Mouse (Mus musculus): ENCODE data around the gene Acadl. TPM values are rescaled to one million over a fixed set of nuclear protein-coding genes. Genes with fewer than 3 reads are reported as not detected.

Acadl gene
- 18.8 and 34.1 TPM in 2 replicates for polyA plus RNA-seq (2012; rRNA removed)

GRCm38 (mm10) chr1:66862712-66863511 is at the start of gene Acadl:
Gene Acadl, minus strand, starts transcription at chr1:66863277.
- WGBS: under 1% methylated on average over 77 of the region's 85 CpGs

GRCm38 (mm10) chr1:66912305-66912704 is 49.2 kb upstream of the Acadl start:
- TF ChIP-seq POLR2A (IDR thresholded peaks at IDR 0.05; ENCODE audit: borderline replicate concordance, extremely low read depth, low read depth, low read length): no peak
- TF ChIP-seq CTCF (IDR thresholded peaks at IDR 0.05; ENCODE audit: insufficient read depth, low read length): no peak
- no peak for DNase-seq
- 51% methylated on average over 1 of the region's 1 CpGs for WGBS
- Histone ChIP-seq H3K4me3 (replicated peaks; ENCODE audit: extremely low read depth, low read depth, low read length) (no peak overlapping the region), H3K4me1 (ENCODE audit: control insufficient read depth, insufficient read depth, low read length) (no peaks in the 10 kb centered on the region)

More at GRCm38 (mm10) chr1:66862712-66863511, at the start of gene Acadl:
- peak within 1 kb of the TSS; percentile 86 for H3K4me3 ChIP-seq (replicated peaks; ENCODE audit: extremely low read depth, low read depth, low read length)
- TF ChIP-seq CTCF (IDR thresholded peaks at IDR 0.05; ENCODE audit: insufficient read depth, low read length) (no peak), POLR2A (IDR thresholded peaks at IDR 0.05; ENCODE audit: borderline replicate concordance, extremely low read depth, low read depth, low read length) (peak; percentile 64; the same call in 1 of the 2 replicates)
- peak; percentile 91 for DNase-seq
- H3K4me1 ChIP-seq (ENCODE audit: control insufficient read depth, insufficient read depth, low read length): no peaks in the 10 kb centered on the region; the same call in 1 of the 2 replicates

GRCm38 (mm10) chr1:66902566-66902965 is 39.5 kb upstream of the Acadl start:
- TF ChIP-seq POLR2A (IDR thresholded peaks at IDR 0.05; ENCODE audit: borderline replicate concordance, extremely low read depth, low read depth, low read length) (no peak), CTCF (IDR thresholded peaks at IDR 0.05; ENCODE audit: insufficient read depth, low read length) (no peak)
- 85% methylated on average over 3 of the region's 3 CpGs for WGBS
- H3K4me1 ChIP-seq (ENCODE audit: control insufficient read depth, insufficient read depth, low read length): no peaks in the 10 kb centered on the region; the same call in none of the 2 replicates

DNA sequence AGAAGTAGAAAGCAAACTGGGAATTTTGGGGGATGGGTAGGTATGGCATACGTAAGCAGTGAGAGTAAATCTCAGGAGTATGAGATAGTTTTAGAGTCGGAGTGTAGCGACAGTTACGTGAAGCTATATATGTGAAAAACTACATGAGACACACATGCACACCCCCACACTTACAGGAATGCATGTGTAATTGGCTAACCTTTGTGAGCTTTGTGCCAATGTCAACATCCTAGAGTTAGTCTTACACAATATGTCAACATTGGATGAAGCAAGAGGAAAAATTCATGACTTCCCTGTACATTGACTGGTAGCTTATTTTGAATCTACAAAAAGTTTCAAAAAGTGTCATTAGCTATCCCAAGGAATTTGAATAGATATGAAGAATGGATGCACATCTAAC is 37.9 kb upstream of the Acadl start:
- WGBS: 68% methylated on average over 4 of the region's 4 CpGs
- no peak for TF ChIP-seq POLR2A (IDR thresholded peaks at IDR 0.05; ENCODE audit: borderline replicate concordance, extremely low read depth, low read depth, low read length)
- TF ChIP-seq CTCF (IDR thresholded peaks at IDR 0.05; ENCODE audit: insufficient read depth, low read length): no peak
- no peak overlapping the region for H3K4me3 ChIP-seq (replicated peaks; ENCODE audit: extremely low read depth, low read depth, low read length)
- H3K4me1 ChIP-seq (ENCODE audit: control insufficient read depth, insufficient read depth, low read length): peaks cover 2% of the 10 kb centered on the region
- no peak for DNase-seq

More at GRCm38 (mm10) chr1:66902566-66902965, 39.5 kb upstream of the Acadl start:
- H3K4me3 ChIP-seq (replicated peaks; ENCODE audit: extremely low read depth, low read depth, low read length): no peak overlapping the region
- no peak for DNase-seq

DNA sequence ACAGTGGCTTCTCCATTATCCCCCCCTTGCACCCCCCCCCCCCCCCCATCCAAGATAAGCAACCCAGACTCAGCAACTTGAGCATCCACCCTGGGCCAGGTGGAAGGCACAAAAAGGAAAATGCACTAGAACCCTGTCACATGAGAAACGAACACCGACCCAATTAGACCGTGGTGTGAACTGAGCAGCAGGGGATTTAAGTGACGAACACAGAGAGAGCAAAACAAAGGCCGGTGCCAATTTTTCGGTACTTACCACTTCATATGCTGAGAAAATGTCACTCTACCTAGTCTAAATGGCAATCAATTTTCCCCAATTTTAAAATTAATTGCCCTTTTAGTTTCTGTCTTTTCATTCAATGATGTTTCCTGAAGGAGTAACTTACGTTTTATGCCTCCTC is 35.2 kb upstream of the Acadl start:
- no peak for TF ChIP-seq CTCF (IDR thresholded peaks at IDR 0.05; ENCODE audit: insufficient read depth, low read length)
- no peak for TF ChIP-seq POLR2A (IDR thresholded peaks at IDR 0.05; ENCODE audit: borderline replicate concordance, extremely low read depth, low read depth, low read length)
- Histone ChIP-seq H3K4me1 (ENCODE audit: control insufficient read depth, insufficient read depth, low read length) (peaks cover 4% of the 10 kb centered on the region), H3K4me3 (replicated peaks; ENCODE audit: extremely low read depth, low read depth, low read length) (no peak overlapping the region)
- no peak for DNase-seq
- 83% methylated on average over 7 of the region's 7 CpGs for WGBS

DNA sequence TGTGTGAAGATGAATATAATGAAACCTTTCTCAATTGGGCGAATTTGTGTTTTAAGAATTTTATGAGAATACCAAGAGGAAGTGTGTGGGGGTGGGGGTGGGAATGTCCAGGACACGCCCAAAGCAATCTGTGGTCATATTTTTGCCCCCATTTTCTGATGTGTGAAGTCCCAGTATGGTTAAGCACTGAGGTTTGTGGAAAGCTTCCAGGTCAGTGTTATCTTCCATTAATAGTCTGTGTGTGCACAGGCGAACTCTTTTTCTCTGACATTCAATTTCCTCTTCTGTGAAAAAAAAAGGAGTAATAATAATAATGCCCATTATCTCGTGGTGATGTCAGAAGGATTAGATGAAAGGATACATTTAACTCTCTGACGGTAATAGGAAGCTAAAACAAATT is 33.5 kb upstream of the Acadl start:
- WGBS: 17% methylated on average over 5 of the region's 5 CpGs
- peak overlapping the region; percentile 16 for H3K4me3 ChIP-seq (replicated peaks; ENCODE audit: extremely low read depth, low read depth, low read length)
- no peak for DNase-seq
- H3K4me1 ChIP-seq (ENCODE audit: control insufficient read depth, insufficient read depth, low read length): peaks cover 4% of the 10 kb centered on the region
- TF ChIP-seq CTCF (IDR thresholded peaks at IDR 0.05; ENCODE audit: insufficient read depth, low read length) (no peak), POLR2A (IDR thresholded peaks at IDR 0.05; ENCODE audit: borderline replicate concordance, extremely low read depth, low read depth, low read length) (no peak)

DNA sequence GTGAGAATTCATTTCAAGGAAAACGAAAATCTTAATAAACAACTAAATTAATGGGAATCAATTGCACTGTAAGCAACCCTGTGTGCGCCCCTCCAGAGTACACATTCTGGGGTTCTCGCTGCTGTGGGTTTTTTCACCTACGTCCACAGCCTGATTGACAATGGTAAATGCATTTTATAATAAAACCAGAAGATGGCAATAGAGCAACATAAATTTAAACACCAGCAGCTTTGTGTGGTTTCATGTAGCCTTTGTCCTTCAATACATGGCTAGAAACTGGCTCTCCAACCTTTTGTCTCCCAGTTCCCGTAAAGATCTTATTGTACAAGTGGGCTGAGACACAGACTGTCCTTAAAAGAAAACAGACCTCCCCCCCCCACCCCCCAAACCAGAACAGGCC is 33.0 kb upstream of the Acadl start:
- TF ChIP-seq CTCF (IDR thresholded peaks at IDR 0.05; ENCODE audit: insufficient read depth, low read length) (peak; percentile 16; the same call in 1 of the 2 replicates), POLR2A (IDR thresholded peaks at IDR 0.05; ENCODE audit: borderline replicate concordance, extremely low read depth, low read depth, low read length) (no peak)
- Histone ChIP-seq H3K4me1 (ENCODE audit: control insufficient read depth, insufficient read depth, low read length) (peaks cover 4% of the 10 kb centered on the region), H3K4me3 (replicated peaks; ENCODE audit: extremely low read depth, low read depth, low read length) (no peak overlapping the region)
- DNase-seq: no peak
- 20% methylated on average over 5 of the region's 5 CpGs for WGBS

GRCm38 (mm10) chr1:66895837-66896118 is 32.7 kb upstream of the Acadl start:
- peak; percentile 54 for DNase-seq
- Histone ChIP-seq H3K4me1 (ENCODE audit: control insufficient read depth, insufficient read depth, low read length) (peaks cover 4% of the 10 kb centered on the region), H3K4me3 (replicated peaks; ENCODE audit: extremely low read depth, low read depth, low read length) (no peak overlapping the region)
- no peak for TF ChIP-seq POLR2A (IDR thresholded peaks at IDR 0.05; ENCODE audit: borderline replicate concordance, extremely low read depth, low read depth, low read length)
- no peak for TF ChIP-seq CTCF (IDR thresholded peaks at IDR 0.05; ENCODE audit: insufficient read depth, low read length)

- TF ChIP-seq POLR2A (IDR thresholded peaks at IDR 0.05; ENCODE audit: borderline replicate concordance, extremely low read depth, low read depth, low read length) (no peak), CTCF (IDR thresholded peaks at IDR 0.05; ENCODE audit: insufficient read depth, low read length) (no peak)
- 53% methylated on average over 6 of the region's 6 CpGs for WGBS
- DNase-seq: no peak
- no peak overlapping the region for H3K4me3 ChIP-seq (replicated peaks; ENCODE audit: extremely low read depth, low read depth, low read length)
- peaks cover 4% of the 10 kb centered on the region for H3K4me1 ChIP-seq (ENCODE audit: control insufficient read depth, insufficient read depth, low read length)
Measured at GRCm38 (mm10) chr1:66895093-66895836, 32.2 kb upstream of the Acadl start.

All from lung, adult 2 months (tissue).